Mouse (Mus musculus): ENCODE data around the gene Lrp8.

GRCm38 (mm10) chr4:107834643-107835314 is 32.7 kb downstream of the Lrp8 start:
- TF ChIP-seq POLR2A (IDR thresholded peaks at IDR 0.05; ENCODE audit: borderline replicate concordance, extremely low read depth, low read depth, low read length), result no peak
- TF ChIP-seq CTCF (IDR thresholded peaks at IDR 0.05; ENCODE audit: insufficient read depth, low read length), result no peak
